Mouse (Mus musculus) liver (tissue): Measurements from ENCODE around the gene 1110032A03Rik.
A peak's percentile ranks its signal among the peaks of the same experiment; 100 is the strongest.

Source experiments
- DNase-seq: peaks from one replicate; pipeline ENCODE4 v3.0.0-alpha.2; 2020; ENCODE audit warnings: mixed read lengths

1110032A03Rik gene

GRCm38 (mm10) chr9:50768107-50769002 lies 7.0 kb downstream of the 1110032A03Rik start, which contains the start of gene Fdxacb1:
Gene Fdxacb1, plus strand, starts transcription at chr9:50768236.
- DNase-seq, result peak; percentile 95

DNA sequence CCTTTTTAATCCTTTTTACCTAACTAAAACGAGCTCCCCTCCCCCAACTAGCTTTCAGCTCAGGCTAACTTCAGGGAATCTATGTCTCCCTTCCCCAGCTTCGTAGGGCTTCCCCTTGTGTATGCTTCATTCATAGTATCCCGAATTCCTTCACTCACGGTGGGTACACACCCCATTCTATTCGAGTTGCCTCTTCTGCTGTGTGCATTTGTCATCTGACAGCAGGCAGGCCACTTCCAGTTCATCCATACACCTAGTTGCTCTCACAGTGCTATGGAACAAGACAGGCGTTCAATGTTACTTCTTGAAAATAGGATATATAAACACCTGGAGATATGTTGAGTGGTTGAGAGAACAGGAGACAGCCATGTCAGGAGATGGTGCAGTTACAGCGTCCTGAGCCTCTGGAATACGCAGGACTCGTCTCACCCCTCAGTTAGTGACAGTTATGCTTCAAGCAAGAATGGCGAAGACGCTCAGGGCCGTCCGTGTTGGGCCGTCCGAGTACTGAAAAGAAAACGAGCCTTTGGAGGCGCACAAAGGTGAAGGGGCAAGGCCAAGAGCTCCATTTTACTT lies 7.7 kb downstream of the 1110032A03Rik start:
- DNase-seq, result no peak

GRCm38 (mm10) chr9:50763331-50763730 lies 12.0 kb downstream of the 1110032A03Rik start:
- peak; percentile 17 for DNase-seq

GRCm38 (mm10) chr9:50761520-50762243 lies 13.6 kb downstream of the 1110032A03Rik start:
- no peak for DNase-seq

DNA sequence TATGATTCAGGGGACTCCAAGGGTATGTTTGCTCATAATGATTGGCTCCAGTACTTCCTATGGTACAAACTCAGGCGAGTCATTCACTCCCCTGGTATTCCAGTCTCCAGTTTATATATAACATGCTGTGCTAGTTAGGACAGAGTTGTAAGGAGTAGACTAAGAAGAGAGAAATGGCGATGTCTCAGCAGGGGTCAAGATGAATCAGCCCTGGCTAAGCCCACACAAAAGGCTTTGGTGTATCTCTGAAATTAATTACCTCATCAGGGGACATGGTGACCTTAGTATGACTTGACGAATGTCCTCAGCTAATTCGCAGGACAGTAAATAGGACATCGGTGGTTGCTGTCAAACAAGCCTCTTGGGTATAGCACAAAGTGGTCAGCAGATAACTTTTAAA lies 18.6 kb downstream of the 1110032A03Rik start:
- no peak for DNase-seq

DNA sequence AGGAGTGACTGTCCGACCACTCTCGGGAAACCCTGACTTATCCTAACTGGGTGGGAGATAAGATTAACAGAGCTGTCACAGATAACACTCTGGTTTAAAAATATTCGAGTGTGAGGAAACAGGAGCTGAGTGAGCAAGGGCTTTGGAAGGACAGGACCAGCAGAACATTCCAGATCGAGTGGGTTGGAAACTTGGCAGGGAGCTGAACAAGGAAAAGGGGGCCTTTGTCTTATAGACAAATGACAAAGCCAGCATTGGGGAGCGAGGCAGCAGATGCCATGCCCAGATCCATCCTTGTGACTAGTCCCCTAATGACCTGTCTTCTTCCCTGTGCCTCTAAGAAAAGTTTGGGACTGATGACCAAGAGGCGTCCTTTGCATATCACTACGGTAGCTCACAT lies 21.4 kb downstream of the 1110032A03Rik start:
- DNase-seq, result no peak

DNA sequence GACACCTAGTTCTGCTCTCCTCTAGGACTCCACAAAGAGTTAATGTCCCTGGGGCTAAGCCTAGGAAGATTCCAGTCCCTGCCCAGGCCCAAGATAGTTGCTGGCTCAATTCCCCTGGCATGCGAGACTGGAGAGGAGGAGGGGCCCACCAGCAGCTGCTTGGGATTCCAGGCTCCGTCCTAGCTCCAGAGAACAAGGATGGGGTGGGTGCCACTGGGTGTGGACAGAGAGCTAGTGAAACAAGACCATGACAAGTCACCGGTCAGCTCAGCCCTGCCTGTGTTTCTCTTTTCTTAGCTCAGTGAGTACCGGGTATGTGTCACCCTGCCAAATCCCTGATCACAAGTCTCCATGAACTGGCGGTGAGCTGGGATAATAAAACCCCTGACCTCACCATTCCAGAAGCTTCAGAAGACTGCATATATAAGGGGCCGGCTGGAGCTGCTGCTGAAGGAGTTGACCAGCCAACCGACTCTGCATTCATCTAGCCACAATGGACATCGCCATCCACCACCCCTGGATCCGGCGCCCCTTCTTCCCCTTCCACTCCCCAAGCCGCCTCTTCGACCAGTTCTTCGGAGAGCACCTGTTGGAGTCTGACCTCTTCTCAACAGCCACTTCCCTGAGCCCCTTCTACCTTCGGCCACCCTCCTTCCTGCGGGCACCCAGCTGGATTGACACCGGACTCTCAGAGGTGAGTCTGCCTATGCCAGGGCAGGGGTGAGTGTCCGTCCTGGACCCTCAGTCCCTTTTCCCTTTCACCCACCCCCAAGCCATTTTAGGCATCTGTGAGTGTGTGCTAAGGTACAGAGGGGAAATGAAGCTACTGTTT lies 22.3 kb downstream of the 1110032A03Rik start:
- peak; percentile 19 for DNase-seq

- DNase-seq, result peak; percentile 8
Measured at GRCm38 (mm10) chr9:50752054-50752602, 23.2 kb downstream of the 1110032A03Rik start, which contains the start of gene Hspb2. Gene Hspb2, minus strand, starts transcription at chr9:50752354.

- no peak for DNase-seq
Measured at GRCm38 (mm10) chr9:50751323-50751722, 24.0 kb downstream of the 1110032A03Rik start, which contains the start of gene Cryab. Gene Cryab, plus strand, starts transcription at chr9:50751325.

- DNase-seq, result no peak
Measured at GRCm38 (mm10) chr9:50750706-50751105, 24.6 kb downstream of the 1110032A03Rik start.

DNA sequence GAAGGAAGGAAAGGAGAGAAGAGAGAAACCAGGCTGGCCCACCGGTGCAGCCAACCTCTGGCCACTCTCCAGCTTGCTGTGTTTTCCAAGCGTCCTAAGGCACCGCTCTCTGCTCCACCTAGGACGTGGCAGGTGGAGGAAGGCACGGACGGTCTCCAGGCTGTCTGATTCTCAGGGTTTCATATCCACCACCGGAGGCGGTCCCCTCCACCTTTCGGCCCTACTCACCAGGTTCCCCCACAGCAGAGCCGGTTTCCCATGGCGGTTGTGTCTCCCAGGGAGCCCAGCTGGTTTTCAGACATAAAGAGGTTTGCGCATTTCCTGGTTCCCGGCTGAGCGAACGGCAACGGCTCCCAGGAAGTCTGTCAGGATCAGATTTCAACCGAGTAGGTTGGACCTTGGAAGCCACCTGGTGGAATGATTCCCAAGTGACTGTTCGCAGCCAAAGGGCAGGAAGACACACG lies 29.1 kb downstream of the 1110032A03Rik start, which contains the start of gene 2310030G06Rik:
Gene 2310030G06Rik, minus strand, starts transcription at position 323 of the 464 bp plus-strand sequence.
- peak; percentile 41 for DNase-seq

DNA sequence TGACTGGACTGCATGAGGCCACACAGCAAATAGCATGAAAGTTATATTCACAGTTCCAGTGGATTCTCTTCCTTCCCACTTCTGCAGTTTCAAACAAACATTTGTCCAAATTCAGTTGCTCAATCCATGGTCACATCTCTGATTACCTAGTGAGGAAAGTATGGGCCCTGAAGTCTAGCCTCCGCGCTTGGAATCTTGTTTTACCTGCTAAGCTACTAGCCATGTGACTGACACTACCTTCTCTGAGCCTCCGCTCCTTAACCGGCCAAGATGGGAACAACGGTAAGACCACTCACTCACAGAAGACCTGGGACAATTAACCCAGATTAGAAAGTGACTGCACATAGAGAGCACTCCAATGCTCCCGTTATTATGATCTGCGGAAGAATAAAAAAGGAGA lies 29.5 kb downstream of the 1110032A03Rik start:
- DNase-seq, result no peak

- no peak for DNase-seq
Measured at GRCm38 (mm10) chr9:50742744-50743143, 32.6 kb downstream of the 1110032A03Rik start.

DNA sequence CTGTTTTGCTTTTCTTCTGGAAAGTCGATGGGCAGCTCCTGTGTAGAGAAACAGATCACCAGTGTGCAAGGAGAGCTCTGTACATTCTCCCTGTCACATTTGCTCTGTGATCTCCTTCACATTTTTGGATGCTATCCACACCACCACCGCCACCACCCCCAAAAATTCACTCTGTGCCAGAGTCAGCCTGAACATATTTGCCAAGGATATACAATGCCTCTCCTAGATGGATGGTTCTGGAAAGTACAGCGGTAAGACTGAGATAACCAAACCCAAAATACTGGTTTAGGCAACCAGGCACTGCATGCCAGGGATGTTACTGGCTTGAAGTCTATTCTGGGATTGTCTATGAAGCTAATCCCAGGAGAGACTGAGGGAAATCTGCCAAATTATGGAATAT lies 33.1 kb downstream of the 1110032A03Rik start:
- DNase-seq, result no peak

DNA sequence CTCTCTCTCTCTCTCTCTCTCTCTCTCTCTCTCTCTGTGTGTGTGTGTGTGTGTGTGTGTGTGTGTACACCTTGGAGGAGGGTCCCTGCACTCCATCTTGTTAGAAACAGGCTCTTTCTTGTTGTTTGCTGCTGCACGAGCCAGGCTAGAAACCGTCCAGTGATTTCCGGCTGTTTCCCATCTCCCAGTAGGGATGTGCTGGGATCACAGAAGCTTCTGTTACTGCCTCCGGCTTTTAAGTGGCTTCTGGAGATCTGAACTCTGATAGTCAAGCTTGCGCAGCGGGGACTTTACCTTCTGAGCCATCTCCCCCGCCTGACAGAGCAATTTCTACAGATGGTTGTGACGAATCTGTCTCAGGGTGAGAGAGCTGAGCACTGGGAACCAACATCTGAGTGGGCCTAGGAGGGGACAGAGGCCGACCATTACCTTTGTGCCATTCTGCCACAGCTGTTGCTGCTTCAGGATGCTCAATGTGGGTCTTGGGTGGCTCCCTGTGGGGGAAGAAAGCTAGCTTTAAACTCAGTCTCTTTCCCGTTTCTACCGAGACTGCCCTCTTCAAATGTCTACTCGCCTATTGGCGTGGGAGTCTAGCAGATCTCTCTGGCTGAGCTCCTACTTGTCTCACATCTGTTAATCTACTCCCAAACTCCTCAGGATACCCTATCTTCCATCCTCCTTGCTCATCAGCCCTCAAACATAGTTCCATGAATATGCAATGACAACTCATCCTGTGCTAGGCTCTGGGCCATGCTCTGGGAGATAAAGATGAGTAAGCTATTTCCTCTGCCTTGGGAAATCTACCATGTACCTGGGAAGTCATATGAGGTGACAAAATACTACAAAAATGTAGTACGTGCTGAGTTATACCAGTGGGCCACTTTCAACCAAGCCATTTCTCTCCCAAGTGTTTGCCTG lies 34.2 kb downstream of the 1110032A03Rik start:
- DNase-seq, result no peak

DNA sequence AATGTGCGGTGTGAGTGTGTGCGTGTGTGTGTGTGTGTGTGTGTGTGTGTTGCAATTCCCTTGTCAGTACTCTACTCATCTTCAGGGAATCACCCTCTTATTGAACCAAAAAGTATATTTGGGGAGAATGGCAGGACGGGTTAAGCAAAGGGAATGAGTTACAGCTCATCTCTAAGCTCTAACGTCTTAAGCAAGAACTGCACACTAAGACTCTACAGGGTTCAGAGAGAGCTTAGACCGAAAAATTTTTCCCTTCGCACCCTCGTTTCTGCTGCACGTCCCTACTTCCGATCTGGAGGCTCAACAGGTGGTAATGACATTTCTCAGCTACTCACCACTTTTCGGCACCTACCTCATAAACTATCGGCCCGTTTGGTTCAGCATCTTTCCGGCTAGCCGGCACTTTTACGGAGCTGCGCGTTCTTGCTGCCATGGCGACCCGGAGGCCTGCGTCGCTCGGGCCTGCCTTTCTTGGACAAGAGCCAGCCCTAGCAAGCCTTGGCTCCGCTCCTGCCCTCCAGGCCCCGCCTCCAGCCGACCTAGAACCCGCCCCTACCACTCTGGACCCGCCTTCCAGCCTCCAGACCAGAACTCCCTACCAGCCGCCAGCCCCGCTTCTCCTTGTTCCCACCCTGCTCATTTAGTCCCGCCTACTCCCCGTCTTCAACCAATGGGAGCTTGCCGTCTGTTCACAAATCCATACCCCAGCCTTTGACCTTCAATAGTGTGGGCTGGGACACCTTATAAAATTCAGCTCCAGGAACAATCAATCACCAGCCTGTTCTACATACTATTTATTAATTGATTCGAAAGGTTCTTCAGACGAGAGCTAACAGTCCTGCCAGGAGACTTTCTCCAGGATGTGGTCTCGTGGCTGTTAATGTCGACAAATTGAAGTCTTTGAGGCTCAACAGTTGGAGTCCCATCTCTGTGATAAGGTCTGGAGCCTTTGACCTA lies 36.1 kb downstream of the 1110032A03Rik start, which contains the start of gene Dixdc1:
Gene Dixdc1, minus strand, starts transcription at position 604 of the 957 bp plus-strand sequence.
- DNase-seq, result peak; percentile 93

- DNase-seq, result peak; percentile 33
Measured at GRCm38 (mm10) chr9:50734989-50735388, 40.3 kb downstream of the 1110032A03Rik start.

- no peak for DNase-seq
Measured at GRCm38 (mm10) chr9:50732560-50732959, 42.8 kb downstream of the 1110032A03Rik start.

DNA sequence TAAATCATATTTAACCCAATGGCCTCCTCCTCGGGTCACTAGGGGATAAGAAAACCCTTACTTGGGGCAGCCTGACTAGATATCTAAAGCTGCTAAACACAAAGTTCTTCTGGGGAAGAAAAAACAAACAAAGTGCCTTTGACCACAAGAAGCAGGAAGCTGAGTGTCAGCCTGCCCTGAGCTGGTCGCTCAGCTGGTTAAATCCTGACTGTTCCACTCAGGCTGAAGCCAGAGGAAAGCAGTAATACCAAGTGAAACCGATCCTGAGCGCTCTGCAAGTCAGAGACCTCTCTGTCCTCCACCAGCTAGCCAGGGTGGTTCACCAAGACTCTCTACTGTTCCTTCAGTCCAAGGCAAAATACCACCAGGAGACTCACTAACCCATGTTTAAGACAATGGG lies 45.7 kb downstream of the 1110032A03Rik start:
- no peak for DNase-seq
